Mouse (Mus musculus) small intestine, adult 2 months (tissue): ENCODE results near the gene Sipa1l2.

Experiments used
- CTCF ChIP-seq: fragments of 200-500 bp; IDR thresholded peaks from 2 replicates; pipeline ENCODE4 v1.5.1; 2012; ENCODE audit warnings: low read depth, mild to moderate bottlenecking, control low read depth, inconsistent platforms, low read length, moderate library complexity, mixed read lengths; ENCODE audit not compliant: insufficient replicate concordance, insufficient read length; ENCODE audit errors: extremely low read depth
- POLR2A ChIP-seq: fragments of 200-500 bp; IDR thresholded peaks from 2 replicates; pipeline ENCODE4 v1.6.1; 2012; ENCODE audit warnings: low read depth, mild to moderate bottlenecking, control low read depth, inconsistent platforms, low read length, moderate library complexity

DNA sequence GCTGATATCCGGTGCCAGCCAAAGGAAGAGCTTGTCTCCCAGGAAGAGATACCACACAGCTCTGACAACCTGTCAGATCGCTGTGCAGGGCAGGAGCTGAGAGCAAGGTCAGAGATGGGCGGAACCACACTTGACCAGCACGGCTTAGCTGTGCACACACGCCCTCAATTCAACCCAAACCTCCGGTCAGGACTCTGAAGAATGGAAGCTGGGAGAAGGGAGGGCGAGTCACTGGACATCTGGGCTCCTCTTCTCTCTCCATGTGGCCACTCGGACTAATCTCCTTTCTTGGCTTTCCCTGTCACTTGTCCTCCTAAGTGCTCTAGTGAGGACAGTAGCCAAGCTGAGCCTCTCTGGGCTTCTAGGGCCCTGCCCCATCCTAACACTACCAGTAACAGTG, 53.9 kb downstream of the Sipa1l2 start:
- no peak for TF ChIP-seq CTCF
- TF ChIP-seq POLR2A, result no peak
